Mouse (Mus musculus) intestine, postnatal 0 days (tissue): Measurements from ENCODE around the gene Pxmp4. TPM values are rescaled to one million over a fixed set of nuclear protein-coding genes. Genes with fewer than 3 reads are reported as not detected.

Experiments used
- ATAC-seq: fragments of 200-750 bp; cut with Nextera tagmentation; 2 replicates; pipeline ENCODE4 v1.8.0; 2017; ENCODE audit warnings: mild to moderate bottlenecking, moderate TSS enrichment, moderate library complexity
- H3K27ac ChIP-seq: fragments of 300-500 bp; sonication (generic); 2 replicates; pipeline ENCODE4 v1.5.1; 2014; ENCODE audit warnings: mild to moderate bottlenecking, low read depth, low read length, moderate library complexity
- H3K27me3 ChIP-seq: fragments of 300-500 bp; sonication (generic); replicated peaks from 2 replicates; pipeline ENCODE4 v1.6.1; 2014; ENCODE audit warnings: low read length, mixed read lengths; ENCODE audit not compliant: control insufficient read depth, insufficient read depth
- H3K36me3 ChIP-seq: fragments of 300-500 bp; sonication (generic); 2 replicates; pipeline ENCODE4 v1.6.1; 2014; ENCODE audit warnings: mild to moderate bottlenecking, moderate library complexity; ENCODE audit not compliant: control insufficient read depth, insufficient read depth
- H3K4me1 ChIP-seq: fragments of 300-500 bp; sonication (generic); replicated peaks from 2 replicates; pipeline ENCODE4 v1.6.1; 2014; ENCODE audit warnings: antibody characterized with exemption, low read length, mixed read lengths; ENCODE audit not compliant: control insufficient read depth, insufficient read depth
- H3K4me2 ChIP-seq: fragments of 300-500 bp; sonication (generic); replicated peaks from 2 replicates; pipeline ENCODE4 v1.6.1; 2014; ENCODE audit warnings: low read depth, mild to moderate bottlenecking, moderate library complexity
- H3K4me3 ChIP-seq: fragments of 300-500 bp; sonication (generic); 2 replicates; pipeline ENCODE4 v1.5.1; 2014; ENCODE audit warnings: low read depth, low read length
- H3K9ac ChIP-seq: fragments of 300-500 bp; sonication (generic); 2 replicates; pipeline ENCODE4 v1.6.1; 2014; ENCODE audit warnings: mild to moderate bottlenecking, low read depth, low read length
- H3K9me3 ChIP-seq: fragments of 300-500 bp; sonication (generic); 2 replicates; pipeline ENCODE4 v1.6.1; 2016; ENCODE audit warnings: mixed run types; ENCODE audit not compliant: control insufficient read depth
- CTCF ChIP-seq: sonication (generic); IDR thresholded peaks from 2 replicates; pipeline ENCODE4 v1.5.1; 2016; ENCODE audit warnings: low read depth, mild to moderate bottlenecking, control low read depth, antibody characterized with exemption, moderate library complexity
- WGBS: fragments of 180-500 bp; shearing (Covaris S2); extraction: QIAGEN DNeasy Blood & Tissue Kit; methylation state at CpG from one replicate; pipeline ENCODE4 v1.1.7; 2014; 5-methylcytosine and 5-hydroxymethylcytosine counted together
- polyA plus RNA-seq: library from polyadenylated mRNA; unstranded; fragments of >200 nt; fragmentation: Nextera tagmentation; extraction: Ambion mirVana; gene quantifications from 2 replicates; pipeline ENCODE4 v1.2.1, GENCODE M21; 2015

The Pxmp4 gene
- polyA plus RNA-seq, 1 experiment from 2014 or later, result 62.5 TPM

- 0 out of 2 replicates have a peak, but pooled peaks cover 2% of the 10 kb centered on the region for H3K4me1 ChIP-seq
- no peaks in the 10 kb centered on the region for H3K27me3 ChIP-seq
- WGBS, result 82% methylated on average over 5 of the region's 5 CpGs
- no peak overlapping the region for H3K4me2 ChIP-seq
- no peak for ATAC-seq
- no peak for TF ChIP-seq CTCF
- H3K36me3 ChIP-seq, result no peaks in the 10 kb centered on the region
- H3K4me3 ChIP-seq, result no peak overlapping the region
- no peaks in the 10 kb centered on the region for H3K9me3 ChIP-seq
- H3K27ac ChIP-seq, result no peak overlapping the region
- H3K9ac ChIP-seq, result no peak overlapping the region
Measured at GRCm38 (mm10) chr2:154615674-154616073, 12.2 kb upstream of the Pxmp4 start.

DNA sequence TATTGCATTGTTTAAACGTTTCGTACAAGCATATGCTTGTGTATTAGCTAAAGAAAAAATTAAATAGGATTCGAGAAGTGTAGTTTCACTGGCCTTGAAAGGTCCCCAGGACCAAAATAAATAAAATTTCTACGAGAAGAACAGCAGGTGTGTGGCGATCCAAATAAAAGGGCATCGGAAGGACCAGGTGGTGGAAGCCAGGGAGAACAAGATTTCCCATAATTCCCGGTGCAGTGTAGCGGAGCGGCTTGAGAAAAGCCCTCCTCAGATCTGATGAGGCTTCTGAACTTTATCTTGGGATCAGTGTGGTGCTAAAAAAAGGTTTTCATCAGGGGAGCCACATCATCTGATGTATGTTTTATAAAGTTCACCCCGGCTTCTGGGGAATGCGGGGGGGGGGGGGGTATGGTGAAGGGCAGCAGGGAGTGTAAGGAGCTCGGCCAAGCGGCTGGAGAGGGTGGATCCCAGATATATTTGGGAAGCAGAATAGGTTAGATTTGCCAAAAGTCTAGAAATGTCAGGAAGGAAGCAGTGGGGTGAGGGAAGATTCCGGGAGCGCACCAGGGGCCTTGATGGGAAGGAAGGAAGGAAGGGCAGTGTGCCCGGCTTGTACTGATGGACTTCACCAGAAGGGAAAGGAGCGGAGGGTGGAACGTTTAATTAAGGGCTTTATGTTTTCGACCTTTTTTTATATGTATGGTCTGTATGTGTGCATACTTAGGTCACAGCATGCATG lies 11.5 kb upstream of the Pxmp4 start:
- Histone ChIP-seq H3K27me3 (no peaks in the 10 kb centered on the region), H3K27ac (no peak overlapping the region), H3K9me3 (no peaks in the 10 kb centered on the region), H3K9ac (no peak overlapping the region), H3K4me1 (0 out of 2 replicates have a peak, but pooled peaks cover 2% of the 10 kb centered on the region), H3K4me3 (no peak overlapping the region), H3K4me2 (no peak overlapping the region), H3K36me3 (no peaks in the 10 kb centered on the region)
- 68% methylated on average over 19 of the region's 19 CpGs for WGBS
- TF ChIP-seq CTCF, result no peak
- no peak for ATAC-seq

GRCm38 (mm10) chr2:154613118-154614115 lies 9.9 kb upstream of the Pxmp4 start, which contains the start of the genes Zfp341 and 4930519P11Rik:
Gene Zfp341, plus strand, starts transcription at chr2:154613297.
Gene 4930519P11Rik, minus strand, starts transcription at chr2:154613437.
- H3K27me3 ChIP-seq, result no peaks in the 10 kb centered on the region
- 0 out of 2 replicates have a peak, but pooled peaks cover 2% of the 10 kb centered on the region for H3K4me1 ChIP-seq
- peak within 1 kb of the TSS; percentile 53 for H3K4me3 ChIP-seq
- H3K36me3 ChIP-seq, result no peaks in the 10 kb centered on the region
- H3K9me3 ChIP-seq, result no peaks in the 10 kb centered on the region
- H3K9ac ChIP-seq, result peak within 1 kb of the TSS; percentile 78
- peak within 1 kb of the TSS; percentile 78 for H3K4me2 ChIP-seq
- under 1% methylated on average over 71 of the region's 98 CpGs for WGBS
- peak; percentile 93 for TF ChIP-seq CTCF
- peak within 1 kb of the TSS; percentile 95 for H3K27ac ChIP-seq
- ATAC-seq, result peak; percentile 92

GRCm38 (mm10) chr2:154609050-154609767 lies 5.7 kb upstream of the Pxmp4 start:
- Histone ChIP-seq H3K36me3 (no peaks in the 10 kb centered on the region), H3K4me3 (no peak overlapping the region), H3K9me3 (no peaks in the 10 kb centered on the region), H3K9ac (no peak overlapping the region), H3K4me2 (no peak overlapping the region), H3K27me3 (no peaks in the 10 kb centered on the region), H3K27ac (no peak overlapping the region), H3K4me1 (0 out of 2 replicates have a peak, but pooled peaks cover 2% of the 10 kb centered on the region)
- WGBS, result 58% methylated on average over 10 of the region's 10 CpGs
- TF ChIP-seq CTCF, result no peak
- no peak for ATAC-seq

GRCm38 (mm10) chr2:154606965-154607364 lies 3.5 kb upstream of the Pxmp4 start:
- WGBS, result 67% methylated on average over 1 of the region's 1 CpGs
- Histone ChIP-seq H3K27me3 (no peaks in the 10 kb centered on the region), H3K27ac (no peak overlapping the region), H3K4me2 (no peak overlapping the region), H3K4me1 (0 out of 2 replicates have a peak, but pooled peaks cover 4% of the 10 kb centered on the region), H3K9ac (no peak overlapping the region), H3K36me3 (no peaks in the 10 kb centered on the region), H3K9me3 (no peaks in the 10 kb centered on the region), H3K4me3 (no peak overlapping the region)
- no peak for TF ChIP-seq CTCF
- ATAC-seq, result no peak
